Mouse (Mus musculus) lung, adult 10 weeks (tissue): ENCODE measurements around the gene Ssna1. TPM values are rescaled to one million over a fixed set of nuclear protein-coding genes. Genes with fewer than 3 reads are reported as not detected.

Source experiments
- polyA plus RNA-seq: library from polyadenylated mRNA; stranded (reverse); fragments of 350-450 nt; fragmentation: Illumina TruSeq; extraction: RNeasy Lipid Tissue Mini Kit (QIAGEN cat#74804); gene quantifications from one replicate; pipeline ENCODE4 v1.2.3, GENCODE M21; 2014; ENCODE audit warnings: low read depth, low replicate concordance; ENCODE audit not compliant: insufficient read depth

Gene Ssna1
- 68.9 TPM for polyA plus RNA-seq

DNA sequence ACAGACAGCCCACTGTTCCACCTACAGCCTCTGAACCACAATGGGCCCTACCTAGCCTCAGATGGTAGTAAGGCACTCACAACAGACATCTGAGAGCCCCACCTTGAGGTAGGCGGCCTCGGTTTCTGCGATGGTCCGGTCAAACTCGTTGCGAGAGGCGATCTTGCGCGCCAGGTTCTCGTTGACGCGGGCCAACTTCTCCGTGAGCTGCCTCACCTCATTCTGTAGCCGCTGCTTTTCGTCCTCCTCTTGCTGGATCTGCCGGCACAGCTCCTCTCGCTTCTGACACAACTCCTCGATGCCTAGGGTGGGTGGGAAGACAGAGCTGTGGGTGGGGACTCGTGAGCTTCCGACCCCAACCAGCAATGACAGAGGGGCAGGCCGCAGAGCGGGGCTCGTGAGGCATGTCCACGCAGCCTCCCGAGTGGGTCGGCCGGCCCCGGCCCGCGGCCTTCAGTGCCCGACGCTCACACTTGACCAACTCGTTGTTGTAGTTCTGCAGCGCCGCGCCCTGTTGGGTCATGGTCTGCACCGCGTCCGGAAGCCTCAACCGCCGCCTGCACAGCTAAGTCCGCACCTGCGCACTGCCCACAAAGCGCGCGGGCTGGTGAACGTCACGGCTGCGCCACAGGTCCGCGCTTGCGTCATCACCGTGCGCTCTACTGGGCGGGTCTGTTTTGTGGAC is at the start of gene Ssna1, which contains the start of gene Anapc2:
Gene Ssna1 (minus strand): TSS at position 612 of the 685 bp plus-strand sequence.
Gene Anapc2 (plus strand): TSS at position 652 of the 685 bp plus-strand sequence.

GRCm38 (mm10) chr2:25318971-25319773 is 46.9 kb upstream of the Ssna1 start, which contains the start of gene Grin1:
Gene Grin1, minus strand, starts transcription at chr2:25319187.

DNA sequence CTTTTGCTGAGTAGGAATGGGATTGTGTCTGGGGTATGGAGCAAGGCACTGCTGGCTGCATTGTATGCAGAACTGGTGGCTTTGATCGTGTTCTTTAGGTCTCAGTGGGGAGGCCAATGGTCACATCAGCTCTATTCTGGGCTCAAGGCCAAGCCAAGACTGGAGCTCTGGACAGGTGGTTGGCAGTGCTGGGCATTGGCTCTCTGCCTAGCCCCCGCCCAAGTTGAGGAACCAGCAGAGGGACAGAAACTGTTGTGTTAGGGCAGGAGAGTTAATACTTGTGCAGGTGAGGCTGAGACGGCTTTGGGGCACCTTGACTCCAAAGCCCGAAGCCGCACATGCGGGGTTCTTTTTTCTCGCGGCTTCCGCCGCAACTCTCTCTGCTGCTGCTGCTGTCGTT is 17.4 kb upstream of the Ssna1 start, which contains the start of gene Lrrc26:
Gene Lrrc26 (plus strand): TSS at position 265 of the 400 bp plus-strand sequence.

GRCm38 (mm10) chr2:25287927-25288649 is 15.8 kb upstream of the Ssna1 start, which contains the start of gene Tmem210:
Gene Tmem210, plus strand, starts transcription at chr2:25288145.

GRCm38 (mm10) chr2:25262291-25262767 is 9.9 kb downstream of the Ssna1 start, which contains the start of gene Tprn:
Gene Tprn, plus strand, starts transcription at chr2:25262618.

GRCm38 (mm10) chr2:25255284-25255779 is 16.9 kb downstream of the Ssna1 start, which contains the start of gene Tmem203:
Gene Tmem203, plus strand, starts transcription at chr2:25255439.

GRCm38 (mm10) chr2:25246183-25247072 is 25.8 kb downstream of the Ssna1 start, which contains the start of gene AL732309.1:
Gene AL732309.1, minus strand, starts transcription at chr2:25246863.

DNA sequence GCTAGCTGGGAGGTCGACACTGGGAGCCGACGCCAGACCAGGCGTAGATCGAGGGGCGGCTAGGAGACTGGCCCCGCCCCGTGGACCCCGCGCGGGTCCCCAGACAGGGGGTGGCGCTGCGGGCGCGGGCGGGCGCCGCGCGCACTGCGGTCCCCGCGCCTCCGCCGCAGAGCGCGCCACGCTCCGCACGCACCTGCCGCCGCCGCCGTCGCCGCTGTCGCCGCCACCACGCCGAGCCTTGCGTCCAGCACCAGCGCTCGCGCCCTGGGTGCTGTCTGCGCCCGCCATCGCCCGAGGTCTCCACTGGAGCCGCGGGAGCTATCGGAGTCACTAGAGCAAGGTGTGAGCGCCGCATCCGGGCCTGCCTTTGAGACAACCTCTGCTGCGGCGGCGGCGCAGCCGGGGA is 30.1 kb downstream of the Ssna1 start, which contains the start of the genes Rnf208 and Cysrt1:
Gene Rnf208 (plus strand): TSS at position 155 of the 406 bp plus-strand sequence.
Gene Cysrt1 (minus strand): TSS at position 352 of the 406 bp plus-strand sequence.

DNA sequence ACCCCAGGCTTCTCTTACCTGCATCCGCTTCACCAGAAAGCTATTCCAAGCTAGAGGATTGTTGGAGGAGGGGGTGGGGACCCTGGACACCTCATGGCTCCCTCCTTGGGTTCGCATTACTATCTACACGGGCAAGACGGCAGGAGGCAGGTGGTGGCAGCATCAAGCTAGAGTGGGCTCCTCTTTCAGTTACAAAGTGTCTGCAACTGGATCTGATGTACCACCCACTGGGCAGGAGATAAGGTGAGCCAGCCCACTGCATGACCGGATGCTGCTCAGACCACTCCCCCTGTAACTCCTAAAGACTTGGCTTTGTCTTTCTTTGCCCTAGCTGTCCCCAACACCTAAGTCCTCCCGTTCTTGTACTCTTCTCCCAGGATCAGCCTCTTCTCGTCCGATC is 35.6 kb downstream of the Ssna1 start, which contains the start of gene Rnf224:
Gene Rnf224 (minus strand): TSS at position 174 of the 400 bp plus-strand sequence.

GRCm38 (mm10) chr2:25234050-25234449 is 38.2 kb downstream of the Ssna1 start, which contains the start of gene Slc34a3:
Gene Slc34a3, minus strand, starts transcription at chr2:25234364.

DNA sequence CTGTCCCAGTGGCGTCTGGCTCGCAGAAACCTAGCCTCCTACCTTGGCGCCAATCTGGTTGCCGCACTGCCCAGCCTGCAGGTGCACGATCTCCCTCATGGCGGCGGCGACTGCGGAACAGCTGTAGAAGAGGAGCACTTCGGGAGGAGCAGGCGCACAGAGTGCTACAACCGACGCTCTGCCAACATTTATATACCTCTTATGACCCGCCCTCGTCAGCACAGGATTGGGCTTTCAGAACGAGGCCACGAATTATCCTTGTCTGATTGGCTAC is 47.8 kb downstream of the Ssna1 start, which contains the start of gene Tubb4b:
Gene Tubb4b (minus strand): TSS at position 211 of the 274 bp plus-strand sequence.

Other genes with a start within 250 kb of the Ssna1 start
- gene Nsmf, start 218.1 kb downstream of the Ssna1 start, polyA plus RNA-seq = 29.3 TPM
- gene Entpd8, start 192.1 kb downstream of the Ssna1 start, polyA plus RNA-seq = 2.4 TPM
- gene Noxa1, start 177.3 kb downstream of the Ssna1 start, polyA plus RNA-seq = 1.9 TPM
- 28.7 TPM for gene Nrarp, start 91.7 kb downstream of the Ssna1 start, polyA plus RNA-seq
- gene Tor4a, start 75.6 kb downstream of the Ssna1 start, polyA plus RNA-seq = 18.3 TPM
- gene Nelfb, start 60.9 kb downstream of the Ssna1 start, polyA plus RNA-seq = 41.8 TPM
- not detected for gene Stpg3, start 57.8 kb downstream of the Ssna1 start, polyA plus RNA-seq
- not detected for gene Fam166a, start 53.7 kb downstream of the Ssna1 start, polyA plus RNA-seq
- gene Tubb4b, start 47.7 kb downstream of the Ssna1 start, polyA plus RNA-seq = 379 TPM
- gene Slc34a3, start 38.1 kb downstream of the Ssna1 start, polyA plus RNA-seq = not detected
- gene Rnf224, start 35.7 kb downstream of the Ssna1 start, polyA plus RNA-seq = not detected
- 2.1 TPM for gene Rnf208, start 30.2 kb downstream of the Ssna1 start, polyA plus RNA-seq
- gene Cysrt1, start 30.0 kb downstream of the Ssna1 start, polyA plus RNA-seq = 0.30 TPM
- gene AL732309.1, start 25.6 kb downstream of the Ssna1 start, polyA plus RNA-seq = 6.2 TPM
- gene Tmem203, start 17.0 kb downstream of the Ssna1 start, polyA plus RNA-seq = 15.5 TPM
- 6.2 TPM for gene Tprn, start 9.8 kb downstream of the Ssna1 start, polyA plus RNA-seq
- 38.0 TPM for gene Anapc2, start within 50 bp of the Ssna1 start, polyA plus RNA-seq
- not detected for gene Tmem210, start 15.7 kb upstream of the Ssna1 start, polyA plus RNA-seq
- gene Lrrc26, start 17.5 kb upstream of the Ssna1 start, polyA plus RNA-seq = 22.2 TPM
- gene Grin1, start 46.7 kb upstream of the Ssna1 start, polyA plus RNA-seq = not detected
- 31.9 TPM for gene Man1b1, start 59.9 kb upstream of the Ssna1 start, polyA plus RNA-seq
- 18.5 TPM for gene Dpp7, start 83.9 kb upstream of the Ssna1 start, polyA plus RNA-seq
- 51.2 TPM for gene Uap1l1, start 93.2 kb upstream of the Ssna1 start, polyA plus RNA-seq
- gene Sapcd2, start 99.9 kb upstream of the Ssna1 start, polyA plus RNA-seq = 1.0 TPM
- gene Entpd2, start 123.4 kb upstream of the Ssna1 start, polyA plus RNA-seq = 7.6 TPM
- 69.7 TPM for gene Npdc1, start 126.9 kb upstream of the Ssna1 start, polyA plus RNA-seq
- 1.7 TPM for gene Fut7, start 150.8 kb upstream of the Ssna1 start, polyA plus RNA-seq
- gene Abca2, start 156.3 kb upstream of the Ssna1 start, polyA plus RNA-seq = 9.0 TPM
- 364 TPM for gene Clic3, start 184.4 kb upstream of the Ssna1 start, polyA plus RNA-seq
- gene Paxx, start 188.7 kb upstream of the Ssna1 start, polyA plus RNA-seq = 44.5 TPM
- 1.6 TPM for gene Ptgds, start 197.6 kb upstream of the Ssna1 start, polyA plus RNA-seq
- gene Lcn12, start 221.5 kb upstream of the Ssna1 start, polyA plus RNA-seq = not detected
- 27.0 TPM for gene Fbxw5, start 228.3 kb upstream of the Ssna1 start, polyA plus RNA-seq
- 0.92 TPM for gene C8g, start 229.3 kb upstream of the Ssna1 start, polyA plus RNA-seq